Mouse (Mus musculus): ENCODE results near the gene Coq9. TPM values are rescaled to one million over a fixed set of nuclear protein-coding genes. Genes with fewer than 3 reads are reported as not detected.

Coq9 gene
- polyA plus RNA-seq (2012; rRNA removed) = 55.4 and 57.2 TPM in 2 replicates

GRCm38 (mm10) chr8:94837662-94838574 lies at the start of gene Coq9, which contains the start of gene Ciapin1:
TSS of gene Coq9 (plus strand) at chr8:94838321.
TSS of gene Ciapin1 (minus strand) at chr8:94838358.

DNA sequence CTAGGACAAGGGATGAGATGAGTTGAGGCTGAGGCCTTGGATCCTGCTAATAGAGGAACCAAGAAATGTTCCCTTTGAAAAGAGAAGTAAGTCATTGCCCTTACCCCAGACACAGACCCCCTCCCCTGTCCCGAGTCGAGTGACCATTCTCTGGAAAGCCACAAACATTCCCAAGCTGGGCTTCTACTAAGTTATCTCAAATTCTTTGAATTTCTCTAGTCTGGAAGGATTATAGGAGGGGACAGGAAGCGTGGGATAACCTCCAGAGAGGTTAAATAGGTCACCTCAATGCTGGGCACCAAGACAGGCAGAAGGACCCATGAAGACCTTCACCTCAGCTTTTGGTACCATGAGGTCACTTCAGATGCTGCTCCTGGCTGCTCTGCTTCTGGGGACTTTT lies 28.0 kb upstream of the Coq9 start, which contains the start of gene Ccl17:
Gene Ccl17 (plus strand): TSS at position 301 of the 400 bp plus-strand sequence.

GRCm38 (mm10) chr8:94857346-94858173 lies 19.4 kb downstream of the Coq9 start, which contains the start of gene Polr2c:
TSS of gene Polr2c (plus strand) at chr8:94857450.

DNA sequence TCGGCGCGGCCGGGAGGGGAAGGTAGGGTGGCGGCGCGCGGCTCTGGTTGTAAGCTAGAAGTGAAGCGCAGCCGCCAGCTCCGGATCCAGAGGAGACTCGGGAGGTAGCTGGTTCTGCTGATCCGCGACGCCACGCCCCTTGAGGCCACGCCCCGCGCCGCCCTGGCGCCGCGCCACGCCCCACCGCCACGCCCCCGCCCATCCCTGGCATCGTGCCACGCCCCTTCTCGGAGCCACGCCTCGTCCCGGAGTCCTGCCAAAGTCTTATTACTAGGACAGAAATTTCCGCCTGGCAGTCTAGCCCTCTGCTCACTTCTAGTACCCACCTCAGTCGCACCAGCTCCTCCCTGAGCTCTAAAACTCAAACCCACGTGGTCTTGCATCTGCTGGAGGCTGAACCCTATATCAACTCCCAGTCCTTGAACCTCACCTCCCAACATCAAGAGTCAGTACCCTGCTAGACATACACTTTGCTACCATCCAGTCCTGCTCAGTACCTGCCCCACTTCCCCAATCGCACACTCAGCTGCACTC lies 38.1 kb downstream of the Coq9 start, which contains the start of gene Dok4:
Gene Dok4 (minus strand): TSS at position 134 of the 534 bp plus-strand sequence.

Other genes with a start within 250 kb of the Coq9 start
- 26.4 and 27.6 TPM in 2 replicates for gene Rspry1, start 236.4 kb upstream of the Coq9 start, polyA plus RNA-seq (2012; rRNA removed)
- gene Fam192a, start 236.3 kb upstream of the Coq9 start, polyA plus RNA-seq (2012; rRNA removed) = 51.6 and 57.7 TPM in 2 replicates
- gene Arl2bp, start 171.7 kb upstream of the Coq9 start, polyA plus RNA-seq (2012; rRNA removed) = 182 and 196 TPM in 2 replicates
- gene Pllp, start 142.0 kb upstream of the Coq9 start, polyA plus RNA-seq (2012; rRNA removed) = 3.9 and 5.1 TPM in 2 replicates
- not detected in 2 replicates for gene Ccl22, start 92.7 kb upstream of the Coq9 start, polyA plus RNA-seq (2012; rRNA removed)
- gene Cx3cl1, start 66.3 kb upstream of the Coq9 start, polyA plus RNA-seq (2012; rRNA removed) = 58.1 and 65.6 TPM in 2 replicates
- gene Ccl17, start 27.9 kb upstream of the Coq9 start, polyA plus RNA-seq (2012; rRNA removed) = 0.17 and 0.40 TPM in 2 replicates
- 58.0 and 61.1 TPM in 2 replicates for gene Ciapin1, start within 50 bp of the Coq9 start, polyA plus RNA-seq (2012; rRNA removed)
- 111 and 114 TPM in 2 replicates for gene Polr2c, start 19.1 kb downstream of the Coq9 start, polyA plus RNA-seq (2012; rRNA removed)
- gene Dok4, start 38.0 kb downstream of the Coq9 start, polyA plus RNA-seq (2012; rRNA removed) = 118 and 120 TPM in 2 replicates
- gene Ccdc102a, start 79.8 kb downstream of the Coq9 start, polyA plus RNA-seq (2012; rRNA removed) = 5.9 and 6.8 TPM in 2 replicates
- gene Adgrg5, start 85.4 kb downstream of the Coq9 start, polyA plus RNA-seq (2012; rRNA removed) = 0.13 TPM in 2 replicates
- gene Adgrg1, start 136.4 kb downstream of the Coq9 start, polyA plus RNA-seq (2012; rRNA removed) = 235 and 266 TPM in 2 replicates
- gene Adgrg3, start 179.4 kb downstream of the Coq9 start, polyA plus RNA-seq (2012; rRNA removed) = 1.5 and 2.0 TPM in 2 replicates
- 3.4 and 4.0 TPM in 2 replicates for gene Drc7, start 216.8 kb downstream of the Coq9 start, polyA plus RNA-seq (2012; rRNA removed)
- gene Katnb1, start 242.9 kb downstream of the Coq9 start, polyA plus RNA-seq (2012; rRNA removed) = 49.1 and 57.4 TPM in 2 replicates